Comparison of ENCODE assay signal across 8 mouse cellular contexts in the genomic region with DNA sequence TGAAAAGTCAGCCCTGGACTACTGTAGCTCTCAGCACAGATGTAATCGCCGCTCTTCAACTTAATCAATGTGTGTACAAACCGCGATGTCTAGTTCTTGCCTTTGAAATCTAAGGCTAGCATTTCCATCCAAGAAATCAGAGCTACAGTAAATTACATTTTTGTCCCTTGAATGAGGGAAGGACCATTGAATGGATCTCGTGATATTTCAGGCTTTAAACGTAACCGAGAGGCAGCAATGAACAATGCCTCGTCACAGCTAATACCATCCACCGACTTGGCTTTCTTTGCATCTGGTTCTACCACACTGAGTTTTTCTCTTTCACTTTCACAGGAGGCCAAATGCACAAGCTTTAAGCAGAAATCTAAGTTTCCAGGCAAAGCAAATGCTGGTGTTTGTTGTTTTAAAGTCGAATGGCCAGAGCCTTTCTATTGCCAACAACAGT. TPM values are rescaled to one million over a fixed set of nuclear protein-coding genes. Genes with fewer than 3 reads are reported as not detected.
DNase-seq lines count a peak whose midpoint lies in the region; ATAC-seq and TF ChIP-seq lines count a peak whose summit lies in the region.

No protein-coding gene starts in this region.

- no peak overlapping the region for H3K27ac ChIP-seq in liver, embryonic 15.5 days (replicated peaks)
- peak overlapping the region; percentile 53 for H3K27ac ChIP-seq in stomach, postnatal 0 days (replicated peaks)

- H3K4me3 ChIP-seq in liver, embryonic 15.5 days (replicated peaks), result peak overlapping the region; percentile 21
- H3K4me3 ChIP-seq in stomach, postnatal 0 days (ENCODE audit: low read depth, low read length), result peak overlapping the region; percentile 18; the same call in 1 of the 2 replicates

- H3K9ac ChIP-seq in liver, embryonic 15.5 days, result peak overlapping the region; percentile 13; the same call in 1 of the 2 replicates
- peak overlapping the region; percentile 35; the same call in 1 of the 2 replicates for H3K9ac ChIP-seq in stomach, postnatal 0 days (ENCODE audit: low read length)

- H3K9me3 ChIP-seq in liver, embryonic 15.5 days (replicated peaks), result no peaks in the 10 kb centered on the region
- no peaks in the 10 kb centered on the region for H3K9me3 ChIP-seq in stomach, postnatal 0 days (ENCODE audit: control insufficient read depth, low read length)

- ATAC-seq in hematopoietic stem cell, adult 5-6 weeks (replicated peaks in 1 of 2; ENCODE audit: insufficient read depth in 1 of 2, low FRiP score in 2 of 2, low TSS enrichment in 1 of 2, low read depth in 1 of 2, poor library complexity in 2 of 2, severe bottlenecking in 2 of 2), result peak; percentile 38 to 68
- no peak for ATAC-seq in liver, embryonic 15.5 days (ENCODE audit: insufficient read depth)
- no peak for ATAC-seq in stomach, postnatal 0 days (ENCODE audit: low FRiP score, low TSS enrichment)

- H3K36me3 ChIP-seq in liver, embryonic 15.5 days (replicated peaks), result no peaks in the 10 kb centered on the region
- no peaks in the 10 kb centered on the region for H3K36me3 ChIP-seq in stomach, postnatal 0 days (ENCODE audit: control insufficient read depth, insufficient read depth, low read length)

- H3K27me3 ChIP-seq in liver, embryonic 15.5 days, result peaks cover 85% of the 10 kb centered on the region
- no peaks in the 10 kb centered on the region for H3K27me3 ChIP-seq in stomach, postnatal 0 days (ENCODE audit: control insufficient read depth, insufficient read depth, low read length)

- TF ChIP-seq CTCF in stomach, postnatal 0 days (IDR thresholded peaks at IDR 0.05; ENCODE audit: low read depth), result no peak

- DNase-seq in adrenal gland, adult (ENCODE audit: inconsistent age in 2 of 2, low spot score in 1 of 2), result peak; percentile 41 to 86
- DNase-seq in adrenal gland, postnatal 4 days (ENCODE audit: low spot score in 2 of 2), result no peak
- peak; percentile 78 for DNase-seq in embryo, embryonic 10.5 days (ENCODE audit: low spot score)
- no peak for DNase-seq in stomach, postnatal 0 days (ENCODE audit: low spot score)
- no peak for DNase-seq in cerebellum, adult 18-20 months
- DNase-seq in ovary, adult 18-20 months (ENCODE audit: low spot score), result no peak

- 14% methylated on average over 10 of the region's 10 CpGs for WGBS in liver, embryonic 15.5 days (ENCODE audit: insufficient replicate concordance)
- WGBS in stomach, postnatal 0 days, result 22% methylated on average over 10 of the region's 10 CpGs

- peak overlapping the region; percentile 85 for H3K4me2 ChIP-seq in liver, embryonic 15.5 days
- peak overlapping the region; percentile 78 for H3K4me2 ChIP-seq in stomach, postnatal 0 days (replicated peaks; ENCODE audit: low read depth)

- TF ChIP-seq EP300 in stomach, postnatal 0 days (optimal IDR thresholded peaks at IDR 0.05), result no peak

- peaks cover 38% of the 10 kb centered on the region for H3K4me1 ChIP-seq in liver, embryonic 15.5 days (replicated peaks)
- H3K4me1 ChIP-seq in stomach, postnatal 0 days (replicated peaks; ENCODE audit: control insufficient read depth, insufficient read depth), result 0 out of 2 replicates have a peak, but pooled peaks cover 3% of the 10 kb centered on the region

RNA-seq across cellular contexts. Expression of a gene that starts 1.7 kb away (rescaled TPM):
- 10 to 100 TPM in 1 of 2 experiments, 1 to 10 TPM in 1; 9.9 to 11.3 TPM for total RNA-seq in adrenal gland, postnatal 4 days (2021)
- total RNA-seq in hematopoietic stem cell, adult 5-6 weeks (2017), result 0.44 TPM in 1 of 2 replicates, not detected in the other
- 0.37 and 0.47 TPM in 2 replicates for polyA plus RNA-seq in liver, embryonic 15.5 days (2015; fragmentation: Nextera tagmentation; extraction: Ambion mirVana)
- polyA plus RNA-seq in stomach, postnatal 0 days (2015; fragmentation: Nextera tagmentation; extraction: Ambion mirVana), result 1.5 and 1.9 TPM in 2 replicates

RNA-seq across cellular contexts. Expression of a gene that starts 4.5 kb away (rescaled TPM):
- 10 to 100 TPM; 62.2 to 64.8 TPM for total RNA-seq in adrenal gland, postnatal 4 days (2021)
- total RNA-seq in hematopoietic stem cell, adult 5-6 weeks (2017), result 65.4 and 95.8 TPM in 2 replicates
- polyA plus RNA-seq in liver, embryonic 15.5 days (2015; fragmentation: Nextera tagmentation; extraction: Ambion mirVana), result 26.2 and 27.9 TPM in 2 replicates
- 25.9 and 27.4 TPM in 2 replicates for polyA plus RNA-seq in stomach, postnatal 0 days (2015; fragmentation: Nextera tagmentation; extraction: Ambion mirVana)

RNA-seq across cellular contexts. Expression of a gene that starts 13.0 kb away (rescaled TPM):
- 1 to 10 TPM; 3.1 to 4.7 TPM for total RNA-seq in adrenal gland, postnatal 4 days (2021)
- not detected in 2 replicates for total RNA-seq in hematopoietic stem cell, adult 5-6 weeks (2017)
- polyA plus RNA-seq in liver, embryonic 15.5 days (2015; fragmentation: Nextera tagmentation; extraction: Ambion mirVana), result 1.3 and 1.4 TPM in 2 replicates
- 7.5 and 9.4 TPM in 2 replicates for polyA plus RNA-seq in stomach, postnatal 0 days (2015; fragmentation: Nextera tagmentation; extraction: Ambion mirVana)

RNA-seq across cellular contexts. Expression of a gene that starts 53.8 kb away (rescaled TPM):
- not detected for total RNA-seq in adrenal gland, postnatal 4 days (2021)
- total RNA-seq in hematopoietic stem cell, adult 5-6 weeks (2017), result not detected in 2 replicates
- polyA plus RNA-seq in liver, embryonic 15.5 days (2015; fragmentation: Nextera tagmentation; extraction: Ambion mirVana), result not detected in 2 replicates
- polyA plus RNA-seq in stomach, postnatal 0 days (2015; fragmentation: Nextera tagmentation; extraction: Ambion mirVana), result not detected in 2 replicates

Comparison
In these comparisons a context has a peak if more than half of its experiments do, and no peak if none do; other contexts are left out.
1. DNase-seq: peak in adrenal gland, adult (2 of 2) and embryo, embryonic 10.5 days (single experiment); none in adrenal gland, postnatal 4 days (0 of 2), stomach, postnatal 0 days (single experiment), cerebellum, adult 18-20 months (0 of 2) and ovary, adult 18-20 months (single experiment).
2. ATAC-seq: peak in hematopoietic stem cell, adult 5-6 weeks (2 of 2); none in liver, embryonic 15.5 days (single experiment) and stomach, postnatal 0 days (single experiment).